Mouse (Mus musculus): ENCODE results near the gene Adamts12. TPM values are rescaled to one million over a fixed set of nuclear protein-coding genes. Genes with fewer than 3 reads are reported as not detected.

Gene Adamts12
- polyA plus RNA-seq, 1 experiment from 2014 or later: 2.2 TPM

DNA sequence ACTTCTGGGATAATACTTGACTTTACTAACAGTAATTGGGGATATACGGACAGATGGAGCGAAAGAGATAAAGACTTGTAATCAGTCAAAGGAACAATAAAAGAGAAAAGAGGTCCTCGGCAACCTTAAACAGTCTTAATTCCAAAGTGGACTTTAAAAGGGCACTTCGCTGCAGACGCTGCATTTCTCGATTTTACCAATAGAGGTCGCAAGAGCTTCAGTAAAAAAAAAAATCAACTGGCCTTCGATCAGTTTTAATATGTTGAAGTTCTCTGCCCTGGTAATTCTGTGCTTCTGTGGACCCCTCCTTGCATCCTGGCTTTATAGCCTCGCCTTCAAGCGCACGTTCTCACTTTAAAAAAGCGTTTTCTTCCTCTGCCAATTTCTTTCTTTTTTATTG lies 26.1 kb upstream of the Adamts12 start:
- Histone ChIP-seq H3K4me2 (ENCODE audit: low read depth, low read length) (0 out of 2 replicates have a peak overlapping the region, but pooled peaks have one; percentile 6), H3K9me3 (ENCODE audit: control insufficient read depth, low read length) (no peaks in the 10 kb centered on the region), H3K27me3 (ENCODE audit: control insufficient read depth, insufficient read depth, low read length) (peaks cover 36% of the 10 kb centered on the region), H3K4me1 (ENCODE audit: control insufficient read depth, insufficient read depth, low read length) (peaks cover 18% of the 10 kb centered on the region), H3K9ac (replicated peaks; ENCODE audit: low read depth, low read length) (no peak overlapping the region), H3K4me3 (ENCODE audit: low read depth, low read length) (no peak overlapping the region), H3K36me3 (ENCODE audit: control insufficient read depth, insufficient read depth, low read length) (no peaks in the 10 kb centered on the region), H3K27ac (ENCODE audit: low read depth, low read length) (no peak overlapping the region)
- ATAC-seq (ENCODE audit: low read depth): no peak
- 1% methylated on average over 12 of the region's 12 CpGs for WGBS

GRCm38 (mm10) chr15:11040067-11040466 lies 24.5 kb upstream of the Adamts12 start:
- Histone ChIP-seq H3K36me3 (ENCODE audit: control insufficient read depth, insufficient read depth, low read length) (no peaks in the 10 kb centered on the region), H3K4me2 (ENCODE audit: low read depth, low read length) (no peak overlapping the region), H3K9me3 (ENCODE audit: control insufficient read depth, low read length) (no peaks in the 10 kb centered on the region), H3K27ac (ENCODE audit: low read depth, low read length) (no peak overlapping the region), H3K9ac (replicated peaks; ENCODE audit: low read depth, low read length) (no peak overlapping the region), H3K4me1 (ENCODE audit: control insufficient read depth, insufficient read depth, low read length) (peaks cover 18% of the 10 kb centered on the region), H3K27me3 (ENCODE audit: control insufficient read depth, insufficient read depth, low read length) (peaks cover 30% of the 10 kb centered on the region), H3K4me3 (ENCODE audit: low read depth, low read length) (no peak overlapping the region)
- WGBS: 65% methylated on average over 5 of the region's 5 CpGs
- no peak for ATAC-seq (ENCODE audit: low read depth)

GRCm38 (mm10) chr15:11041229-11041628 lies 23.4 kb upstream of the Adamts12 start:
- no peak for ATAC-seq (ENCODE audit: low read depth)
- Histone ChIP-seq H3K9ac (replicated peaks; ENCODE audit: low read depth, low read length) (no peak overlapping the region), H3K27me3 (ENCODE audit: control insufficient read depth, insufficient read depth, low read length) (peaks cover 19% of the 10 kb centered on the region), H3K9me3 (ENCODE audit: control insufficient read depth, low read length) (no peaks in the 10 kb centered on the region), H3K27ac (ENCODE audit: low read depth, low read length) (no peak overlapping the region), H3K36me3 (ENCODE audit: control insufficient read depth, insufficient read depth, low read length) (no peaks in the 10 kb centered on the region), H3K4me2 (ENCODE audit: low read depth, low read length) (no peak overlapping the region), H3K4me3 (ENCODE audit: low read depth, low read length) (no peak overlapping the region), H3K4me1 (ENCODE audit: control insufficient read depth, insufficient read depth, low read length) (peaks cover 12% of the 10 kb centered on the region)
- WGBS: 88% methylated on average over 2 of the region's 2 CpGs

DNA sequence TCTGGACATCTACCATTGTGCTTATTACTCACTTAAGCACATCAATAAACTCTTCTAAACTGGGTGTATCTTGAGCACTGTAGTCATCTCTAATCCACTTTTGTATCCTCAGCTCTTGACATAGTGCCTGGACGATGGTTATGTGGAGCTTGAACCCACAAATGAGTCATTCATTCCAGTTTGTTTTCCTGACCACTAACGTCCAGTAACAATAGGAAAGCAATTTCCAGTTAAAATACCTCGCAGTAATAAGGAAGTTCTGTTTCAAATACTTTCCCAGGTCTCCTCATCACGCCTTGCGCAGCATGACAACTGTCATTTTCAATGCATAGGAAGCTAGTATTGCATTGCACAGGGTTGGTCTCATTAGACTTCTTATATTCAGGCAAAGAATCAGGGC lies 21.8 kb upstream of the Adamts12 start:
- no peak overlapping the region for H3K4me2 ChIP-seq (ENCODE audit: low read depth, low read length)
- H3K4me1 ChIP-seq (ENCODE audit: control insufficient read depth, insufficient read depth, low read length): no peaks in the 10 kb centered on the region
- ATAC-seq (ENCODE audit: low read depth): no peak
- peaks cover 3% of the 10 kb centered on the region; the same call in 1 of the 2 replicates for H3K27me3 ChIP-seq (ENCODE audit: control insufficient read depth, insufficient read depth, low read length)
- no peaks in the 10 kb centered on the region for H3K9me3 ChIP-seq (ENCODE audit: control insufficient read depth, low read length)
- H3K9ac ChIP-seq (replicated peaks; ENCODE audit: low read depth, low read length): no peak overlapping the region
- 90% methylated on average over 5 of the region's 5 CpGs for WGBS
- no peak overlapping the region for H3K4me3 ChIP-seq (ENCODE audit: low read depth, low read length)
- H3K27ac ChIP-seq (ENCODE audit: low read depth, low read length): no peak overlapping the region
- no peaks in the 10 kb centered on the region for H3K36me3 ChIP-seq (ENCODE audit: control insufficient read depth, insufficient read depth, low read length)

- H3K27me3 ChIP-seq (ENCODE audit: control insufficient read depth, insufficient read depth, low read length): no peaks in the 10 kb centered on the region
- H3K4me2 ChIP-seq (ENCODE audit: low read depth, low read length): no peak overlapping the region
- no peak for ATAC-seq (ENCODE audit: low read depth)
- H3K4me3 ChIP-seq (ENCODE audit: low read depth, low read length): no peak overlapping the region
- no peaks in the 10 kb centered on the region for H3K36me3 ChIP-seq (ENCODE audit: control insufficient read depth, insufficient read depth, low read length)
- 70% methylated on average over 10 of the region's 10 CpGs for WGBS
- no peaks in the 10 kb centered on the region for H3K4me1 ChIP-seq (ENCODE audit: control insufficient read depth, insufficient read depth, low read length)
- H3K9me3 ChIP-seq (ENCODE audit: control insufficient read depth, low read length): no peaks in the 10 kb centered on the region
- H3K27ac ChIP-seq (ENCODE audit: low read depth, low read length): no peak overlapping the region
- no peak overlapping the region for H3K9ac ChIP-seq (replicated peaks; ENCODE audit: low read depth, low read length)
Observed at GRCm38 (mm10) chr15:11053678-11054439, 10.7 kb upstream of the Adamts12 start.

GRCm38 (mm10) chr15:11054440-11055080 lies 10.0 kb upstream of the Adamts12 start:
- ATAC-seq (ENCODE audit: low read depth): no peak
- no peak overlapping the region for H3K27ac ChIP-seq (ENCODE audit: low read depth, low read length)
- no peak overlapping the region for H3K4me2 ChIP-seq (ENCODE audit: low read depth, low read length)
- no peaks in the 10 kb centered on the region for H3K9me3 ChIP-seq (ENCODE audit: control insufficient read depth, low read length)
- H3K27me3 ChIP-seq (ENCODE audit: control insufficient read depth, insufficient read depth, low read length): no peaks in the 10 kb centered on the region
- H3K4me1 ChIP-seq (ENCODE audit: control insufficient read depth, insufficient read depth, low read length): no peaks in the 10 kb centered on the region
- H3K4me3 ChIP-seq (ENCODE audit: low read depth, low read length): no peak overlapping the region
- 89% methylated on average over 7 of the region's 7 CpGs for WGBS
- no peak overlapping the region for H3K9ac ChIP-seq (replicated peaks; ENCODE audit: low read depth, low read length)
- no peaks in the 10 kb centered on the region for H3K36me3 ChIP-seq (ENCODE audit: control insufficient read depth, insufficient read depth, low read length)

DNA sequence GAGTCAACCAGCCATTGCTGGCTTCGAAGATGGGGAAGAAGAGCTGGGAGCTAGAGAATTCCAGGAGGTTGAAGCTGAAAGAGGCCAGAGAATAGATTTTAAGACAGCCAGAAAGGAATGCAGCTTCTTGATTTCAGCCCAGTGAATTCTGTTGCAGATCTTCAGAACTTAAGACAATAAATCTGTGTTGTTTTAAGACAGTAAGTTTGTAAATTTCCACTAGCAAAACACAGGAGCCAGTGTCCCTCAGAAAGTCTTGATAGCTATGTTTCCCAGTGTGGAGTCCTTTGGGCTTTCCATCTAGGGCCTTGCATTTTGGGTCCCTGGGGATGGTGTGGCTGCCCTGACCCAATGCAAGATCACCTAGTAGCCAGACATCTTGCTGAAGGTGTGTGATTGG lies 1.7 kb upstream of the Adamts12 start:
- H3K4me3 ChIP-seq (ENCODE audit: low read depth, low read length): no peak overlapping the region
- no peak overlapping the region for H3K9ac ChIP-seq (replicated peaks; ENCODE audit: low read depth, low read length)
- H3K27me3 ChIP-seq (ENCODE audit: control insufficient read depth, insufficient read depth, low read length): no peaks in the 10 kb centered on the region
- no peak overlapping the region for H3K27ac ChIP-seq (ENCODE audit: low read depth, low read length)
- ATAC-seq (ENCODE audit: low read depth): no peak
- 97% methylated on average over 1 of the region's 1 CpGs for WGBS
- no peaks in the 10 kb centered on the region for H3K36me3 ChIP-seq (ENCODE audit: control insufficient read depth, insufficient read depth, low read length)
- peaks cover 9% of the 10 kb centered on the region; the same call in 1 of the 2 replicates for H3K4me1 ChIP-seq (ENCODE audit: control insufficient read depth, insufficient read depth, low read length)
- no peak overlapping the region for H3K4me2 ChIP-seq (ENCODE audit: low read depth, low read length)
- H3K9me3 ChIP-seq (ENCODE audit: control insufficient read depth, low read length): no peaks in the 10 kb centered on the region

- 38% methylated on average over 1 of the region's 2 CpGs for WGBS
- Histone ChIP-seq H3K36me3 (ENCODE audit: control insufficient read depth, insufficient read depth, low read length) (no peaks in the 10 kb centered on the region), H3K27me3 (ENCODE audit: control insufficient read depth, insufficient read depth, low read length) (no peaks in the 10 kb centered on the region), H3K9ac (replicated peaks; ENCODE audit: low read depth, low read length) (no peak overlapping the region), H3K9me3 (ENCODE audit: control insufficient read depth, low read length) (no peaks in the 10 kb centered on the region), H3K4me2 (ENCODE audit: low read depth, low read length) (no peak overlapping the region), H3K4me1 (ENCODE audit: control insufficient read depth, insufficient read depth, low read length) (peaks cover 9% of the 10 kb centered on the region; the same call in 1 of the 2 replicates), H3K27ac (ENCODE audit: low read depth, low read length) (no peak overlapping the region), H3K4me3 (ENCODE audit: low read depth, low read length) (no peak overlapping the region)
- ATAC-seq (ENCODE audit: low read depth): no peak
Observed at GRCm38 (mm10) chr15:11064160-11064557, 431 bp upstream of the Adamts12 start.

DNA sequence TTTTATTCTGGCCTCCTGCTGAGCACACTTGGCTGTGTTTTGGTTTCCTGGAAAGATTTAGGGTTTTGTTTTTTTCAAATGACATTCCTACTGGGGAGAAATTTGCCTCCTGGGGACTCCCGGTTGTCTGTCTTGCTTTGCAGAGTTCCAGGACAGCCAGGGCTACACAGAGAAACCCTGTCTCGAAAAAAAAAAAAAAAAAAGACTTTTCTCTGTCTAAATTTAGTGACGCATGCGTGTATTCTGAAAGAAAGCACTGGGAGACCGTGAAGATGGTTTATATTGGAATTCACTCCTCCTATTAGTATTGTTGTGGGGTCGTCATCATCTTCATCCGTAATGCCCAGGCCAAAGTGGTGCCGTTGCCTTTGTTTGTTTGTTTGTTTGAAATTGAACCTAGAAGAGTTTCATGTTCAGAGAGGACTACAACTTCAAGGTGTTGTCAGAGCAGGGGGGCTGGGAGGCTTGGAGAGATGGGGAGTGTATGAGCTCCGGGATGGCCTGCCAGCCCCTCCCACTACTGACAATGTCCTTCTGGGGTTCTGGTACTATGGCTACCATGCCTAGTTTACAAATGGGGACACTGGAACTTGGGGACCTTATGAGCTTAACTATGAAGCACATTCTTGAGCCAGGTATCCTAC lies 1.1 kb downstream of the Adamts12 start:
- peak; percentile 19; the same call in 1 of the 2 replicates for ATAC-seq (ENCODE audit: low read depth)
- peak overlapping the region; percentile 22; the same call in 1 of the 2 replicates for H3K9ac ChIP-seq (replicated peaks; ENCODE audit: low read depth, low read length)
- 5% methylated on average over 9 of the region's 9 CpGs for WGBS

More for the DNA sequence above, 1.1 kb downstream of the Adamts12 start:
- Histone ChIP-seq H3K4me2 (ENCODE audit: low read depth, low read length) (peak overlapping the region; percentile 42), H3K4me3 (ENCODE audit: low read depth, low read length) (peak overlapping the region; percentile 21), H3K4me1 (ENCODE audit: control insufficient read depth, insufficient read depth, low read length) (peaks cover 9% of the 10 kb centered on the region; the same call in 1 of the 2 replicates), H3K27ac (ENCODE audit: low read depth, low read length) (peak overlapping the region; percentile 58; the same call in 1 of the 2 replicates), H3K27me3 (ENCODE audit: control insufficient read depth, insufficient read depth, low read length) (no peaks in the 10 kb centered on the region), H3K9me3 (ENCODE audit: control insufficient read depth, low read length) (no peaks in the 10 kb centered on the region), H3K36me3 (ENCODE audit: control insufficient read depth, insufficient read depth, low read length) (no peaks in the 10 kb centered on the region)

Data from neural tube, embryonic 14.5 days (tissue).